Mouse (Mus musculus): ENCODE results near the gene Acot3.

Gene Acot3

GRCm38 (mm10) chr12:84100604-84101492 lies 48.9 kb downstream of the Acot3 start, which contains the start of gene Acot6:
Gene Acot6, plus strand, starts transcription at chr12:84100654.
- DNase-seq (ENCODE audit: low spot score), result peak; percentile 71

GRCm38 (mm10) chr12:84101493-84101845 lies 49.5 kb downstream of the Acot3 start:
- peak; percentile 21 for DNase-seq (ENCODE audit: low spot score)

GRCm38 (mm10) chr12:84107012-84107411 lies 55.1 kb downstream of the Acot3 start:
- DNase-seq (ENCODE audit: low spot score), result no peak

DNA sequence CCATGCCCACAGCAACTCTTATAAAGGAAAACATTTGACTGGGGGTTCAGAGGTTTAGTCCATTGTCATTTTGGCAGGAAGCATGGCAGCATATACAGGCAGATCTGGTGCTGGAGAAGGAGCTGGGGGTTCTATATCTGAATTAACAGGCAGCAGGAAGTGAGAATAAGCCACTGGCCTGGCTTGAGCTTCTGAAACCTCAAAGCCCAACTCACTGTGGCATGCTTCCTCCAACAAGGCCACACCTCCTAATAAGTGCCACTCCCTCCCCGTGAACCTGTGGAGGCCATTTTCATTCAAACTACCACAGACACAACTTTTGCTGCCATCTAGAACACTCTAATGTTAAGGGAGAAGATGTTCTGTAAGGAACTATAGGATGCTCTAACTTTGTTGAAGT lies 55.7 kb downstream of the Acot3 start:
- no peak for DNase-seq (ENCODE audit: low spot score)

- DNase-seq (ENCODE audit: low spot score), result no peak
Observed at GRCm38 (mm10) chr12:84109924-84110323, 58.0 kb downstream of the Acot3 start.

Measured in embryo, embryonic 10.5 days (tissue).